Mouse (Mus musculus) heart, embryonic 16.5 days (tissue): ENCODE measurements around the gene Npdc1. TPM values are rescaled to one million over a fixed set of nuclear protein-coding genes. Genes with fewer than 3 reads are reported as not detected.

Source experiments
- ATAC-seq: fragments of 200-750 bp; cut with Nextera tagmentation; replicated peaks from 2 replicates; pipeline ENCODE4 v1.8.0; 2017; ENCODE audit warnings: moderate number of reproducible peaks; ENCODE audit not compliant: insufficient read depth, low FRiP score; ENCODE audit errors: extremely low read depth
- H3K27ac ChIP-seq: fragments of 300-500 bp; sonication (generic); 2 replicates; pipeline ENCODE4 v1.5.1; 2014; ENCODE audit warnings: mild to moderate bottlenecking, low read length, control low read depth, moderate library complexity
- H3K27me3 ChIP-seq: fragments of 300-500 bp; sonication (generic); 2 replicates; pipeline ENCODE4 v1.6.1; 2014; ENCODE audit warnings: low read length, mixed read lengths; ENCODE audit not compliant: control insufficient read depth, insufficient read depth
- H3K36me3 ChIP-seq: fragments of 300-500 bp; sonication (generic); 2 replicates; pipeline ENCODE4 v1.6.1; 2014; ENCODE audit not compliant: control insufficient read depth, insufficient read depth
- H3K4me1 ChIP-seq: fragments of 300-500 bp; sonication (generic); 2 replicates; pipeline ENCODE4 v1.6.1; 2014; ENCODE audit warnings: low read length, mixed read lengths; ENCODE audit not compliant: control insufficient read depth, insufficient read depth
- H3K4me2 ChIP-seq: fragments of 300-500 bp; sonication (generic); 2 replicates; pipeline ENCODE4 v1.6.1; 2014; ENCODE audit warnings: low read depth, mild to moderate bottlenecking, control low read depth, low read length
- H3K4me3 ChIP-seq: fragments of 300-500 bp; sonication (generic); 2 replicates; pipeline ENCODE4 v1.5.1; 2014; ENCODE audit warnings: mild to moderate bottlenecking, control low read depth, low read length
- H3K9ac ChIP-seq: fragments of 300-500 bp; sonication (generic); 2 replicates; pipeline ENCODE4 v1.6.1; 2014; ENCODE audit warnings: low read length, control low read depth
- H3K9me3 ChIP-seq: fragments of 300-500 bp; sonication (generic); replicated peaks from 2 replicates; pipeline ENCODE4 v1.6.1; 2016; ENCODE audit warnings: low read length; ENCODE audit not compliant: control insufficient read depth
- WGBS: fragments of 180-500 bp; shearing (Covaris S2); extraction: QIAGEN DNeasy Blood & Tissue Kit; methylation state at CpG from one replicate; pipeline ENCODE4 v1.1.7; 2014; 5-methylcytosine and 5-hydroxymethylcytosine counted together
- polyA plus RNA-seq: library from polyadenylated mRNA; unstranded; fragments of >200 nt; fragmentation: Nextera tagmentation; extraction: Ambion mirVana; gene quantifications from 2 replicates; pipeline ENCODE4 v1.2.1, GENCODE M21; 2015

Npdc1 gene
- polyA plus RNA-seq, 1 experiment from 2014 or later: 30.8 TPM

DNA sequence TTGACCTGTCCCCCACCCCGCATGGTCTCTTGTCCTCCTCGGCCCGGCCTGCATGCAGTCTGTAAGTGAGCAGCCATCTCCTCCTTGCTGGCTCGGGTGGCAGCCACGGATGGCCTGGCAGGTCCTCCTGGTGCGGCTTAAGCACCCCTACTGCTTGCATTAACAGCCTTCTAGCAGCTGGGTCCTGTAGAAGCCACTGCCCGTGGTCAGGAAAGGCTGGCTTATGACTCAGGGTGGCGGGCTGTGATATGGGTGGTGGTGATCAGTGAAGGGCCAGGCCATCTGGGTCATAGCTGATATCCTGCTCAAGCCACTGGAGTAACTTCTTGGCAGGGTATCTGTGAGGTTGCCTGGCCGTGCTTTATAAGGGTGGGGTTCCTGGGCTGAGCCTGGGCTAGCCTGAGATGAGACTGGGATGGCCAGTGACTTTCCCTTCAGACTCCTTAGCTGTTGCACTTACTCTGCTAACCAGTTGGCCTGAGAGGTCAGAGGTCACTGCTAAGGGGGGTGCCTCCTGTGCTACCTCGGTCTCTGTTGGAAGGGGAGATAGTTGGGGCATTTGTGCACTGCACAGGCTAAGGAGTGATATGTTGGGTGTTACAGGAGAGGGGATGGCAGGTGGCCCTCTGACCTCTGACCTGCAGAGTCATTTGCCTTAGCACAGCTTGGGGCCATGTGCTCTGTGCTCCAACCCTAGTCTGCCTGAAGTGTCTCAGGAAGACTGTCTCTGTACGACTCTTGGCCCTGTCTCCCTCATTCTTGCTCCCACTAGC lies 33.4 kb downstream of the Npdc1 start:
- no peak overlapping the region for H3K4me2 ChIP-seq
- H3K27ac ChIP-seq: no peak overlapping the region
- ATAC-seq: no peak
- H3K27me3 ChIP-seq: peaks cover 2% of the 10 kb centered on the region; the same call in 1 of the 2 replicates
- WGBS: 74% methylated on average over 11 of the region's 11 CpGs
- no peaks in the 10 kb centered on the region for H3K9me3 ChIP-seq
- 0 out of 2 replicates have a peak, but pooled peaks cover 6% of the 10 kb centered on the region for H3K4me1 ChIP-seq
- H3K9ac ChIP-seq: no peak overlapping the region
- no peak overlapping the region for H3K4me3 ChIP-seq
- H3K36me3 ChIP-seq: no peaks in the 10 kb centered on the region

DNA sequence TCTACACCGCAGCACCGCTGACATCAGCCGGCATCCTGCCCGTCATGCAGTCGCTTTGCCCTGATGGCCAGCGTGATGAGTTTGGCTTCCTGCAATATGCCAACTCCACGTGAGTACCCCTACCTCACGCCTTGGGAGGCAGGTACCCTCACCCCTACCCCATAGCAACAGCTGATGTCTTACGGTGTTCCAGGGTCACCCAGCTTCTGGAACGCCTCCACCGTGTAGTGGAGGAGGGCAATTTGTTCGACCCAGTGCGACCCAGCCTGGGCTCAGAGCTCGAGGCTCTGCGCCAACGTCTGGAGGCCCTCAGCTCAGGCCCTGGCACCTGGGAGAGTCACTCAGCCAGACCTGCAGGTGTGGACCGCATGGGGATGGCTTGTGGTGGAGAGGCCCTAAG lies 34.0 kb downstream of the Npdc1 start:
- H3K36me3 ChIP-seq: no peaks in the 10 kb centered on the region

DNA sequence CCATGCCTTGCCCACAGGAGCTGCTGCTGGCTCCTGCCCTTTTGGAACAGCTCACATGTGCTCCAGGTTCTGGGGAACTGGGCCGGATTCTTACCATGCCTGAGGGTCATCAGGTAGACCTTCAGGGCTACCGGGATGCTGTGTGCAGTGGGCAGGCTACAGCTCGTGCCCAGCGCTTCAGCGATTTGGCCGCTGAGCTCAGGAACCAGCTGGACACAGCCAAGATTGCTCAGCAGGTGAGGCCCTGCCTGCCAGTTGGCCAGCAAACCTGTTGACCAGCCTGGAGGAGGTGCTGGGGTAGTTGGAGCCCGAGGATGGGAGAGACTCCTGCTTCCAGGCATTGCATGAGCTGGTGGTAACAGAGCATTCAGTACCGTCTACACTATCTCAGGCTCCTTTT lies 35.1 kb downstream of the Npdc1 start:
- Histone ChIP-seq H3K4me3 (no peak overlapping the region), H3K9ac (no peak overlapping the region), H3K4me1 (0 out of 2 replicates have a peak, but pooled peaks cover 3% of the 10 kb centered on the region), H3K36me3 (peaks cover 5% of the 10 kb centered on the region; the same call in 1 of the 2 replicates), H3K4me2 (no peak overlapping the region), H3K27ac (no peak overlapping the region), H3K9me3 (no peaks in the 10 kb centered on the region), H3K27me3 (peaks cover 2% of the 10 kb centered on the region; the same call in 1 of the 2 replicates)
- WGBS: 81% methylated on average over 8 of the region's 8 CpGs
- ATAC-seq: no peak

More for the DNA sequence above, 34.0 kb downstream of the Npdc1 start:
- ATAC-seq: no peak
- 87% methylated on average over 17 of the region's 17 CpGs for WGBS
- no peaks in the 10 kb centered on the region for H3K9me3 ChIP-seq
- H3K27me3 ChIP-seq: peaks cover 2% of the 10 kb centered on the region; the same call in 1 of the 2 replicates
- 0 out of 2 replicates have a peak, but pooled peaks cover 5% of the 10 kb centered on the region for H3K4me1 ChIP-seq
- H3K9ac ChIP-seq: no peak overlapping the region
- H3K4me3 ChIP-seq: no peak overlapping the region
- H3K4me2 ChIP-seq: no peak overlapping the region
- no peak overlapping the region for H3K27ac ChIP-seq

DNA sequence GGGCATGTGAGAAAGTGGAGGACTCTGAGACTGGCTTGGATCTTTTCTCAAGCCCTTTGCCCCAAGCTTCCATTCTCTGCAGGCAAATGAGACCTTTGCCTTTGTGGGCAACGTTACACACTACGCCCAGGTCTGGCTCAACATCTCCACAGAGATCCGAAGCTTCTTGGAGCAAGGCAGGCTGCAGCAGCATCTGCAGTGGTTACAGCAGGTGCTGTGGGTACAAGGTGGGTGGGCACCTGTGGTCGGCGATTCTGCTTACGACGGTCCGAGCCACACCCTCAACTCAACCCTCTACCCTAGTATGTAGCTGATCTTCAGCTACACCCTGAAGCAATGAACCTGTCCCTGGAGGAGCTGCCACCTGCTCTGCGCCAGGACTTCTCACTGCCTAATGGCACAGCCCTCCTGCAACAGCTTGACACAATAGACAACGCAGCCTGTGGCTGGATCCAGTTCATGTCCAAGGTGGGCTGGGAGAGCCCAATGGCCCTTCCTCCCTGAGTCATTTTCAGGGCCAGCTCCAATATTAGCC lies 37.2 kb downstream of the Npdc1 start:
- Histone ChIP-seq H3K4me2 (no peak overlapping the region), H3K9me3 (no peaks in the 10 kb centered on the region), H3K36me3 (peaks cover 6% of the 10 kb centered on the region; the same call in 1 of the 2 replicates), H3K27me3 (no peaks in the 10 kb centered on the region), H3K27ac (no peak overlapping the region), H3K9ac (no peak overlapping the region), H3K4me1 (no peaks in the 10 kb centered on the region), H3K4me3 (no peak overlapping the region)
- ATAC-seq: no peak
- WGBS: 91% methylated on average over 10 of the region's 10 CpGs

DNA sequence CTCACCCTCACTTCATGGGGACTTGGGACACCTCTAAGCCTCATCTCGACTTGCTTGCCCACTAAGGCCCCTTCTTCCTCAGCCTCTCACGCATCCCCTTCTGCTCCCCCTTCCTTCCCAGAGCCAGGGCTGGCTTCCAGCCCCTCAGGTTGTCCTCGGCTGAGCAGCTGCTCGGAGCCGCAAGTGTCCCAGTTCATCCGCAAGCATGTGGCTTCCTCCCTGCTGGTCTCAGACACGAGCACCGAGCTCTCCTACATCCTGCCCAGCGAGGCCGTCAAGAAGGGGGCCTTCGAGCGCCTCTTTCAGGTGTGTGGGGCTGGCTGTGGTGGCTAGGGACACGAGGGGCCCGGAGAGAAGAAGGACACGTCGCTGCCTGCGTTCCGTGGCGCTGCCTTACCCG lies 41.9 kb downstream of the Npdc1 start:
- no peak overlapping the region for H3K27ac ChIP-seq
- peaks cover 8% of the 10 kb centered on the region; the same call in 1 of the 2 replicates for H3K36me3 ChIP-seq
- H3K4me1 ChIP-seq: no peaks in the 10 kb centered on the region
- H3K27me3 ChIP-seq: no peaks in the 10 kb centered on the region
- H3K9me3 ChIP-seq: no peaks in the 10 kb centered on the region
- no peak for ATAC-seq
- no peak overlapping the region for H3K9ac ChIP-seq
- H3K4me3 ChIP-seq: no peak overlapping the region
- WGBS: 81% methylated on average over 20 of the region's 20 CpGs
- no peak overlapping the region for H3K4me2 ChIP-seq

DNA sequence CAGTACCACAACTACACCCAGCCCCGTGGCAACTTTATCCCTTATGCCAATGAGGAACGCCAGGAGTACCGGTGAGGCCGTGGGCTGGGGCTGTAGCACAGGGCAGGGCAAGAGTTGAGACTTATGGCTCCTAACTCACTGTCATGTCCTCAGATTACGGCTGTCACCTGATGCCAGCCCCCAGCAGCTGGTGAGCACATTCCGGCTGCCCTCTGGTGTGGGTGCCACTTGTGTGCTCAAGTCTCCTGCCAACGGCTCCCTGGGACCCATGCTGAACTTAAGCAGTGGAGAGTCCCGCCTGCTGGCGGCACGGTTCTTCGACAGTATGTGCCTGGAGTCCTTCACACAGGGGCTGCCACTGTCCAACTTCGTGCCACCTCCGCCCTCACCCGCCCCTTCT lies 43.5 kb downstream of the Npdc1 start:
- H3K4me1 ChIP-seq: no peaks in the 10 kb centered on the region
- no peak overlapping the region for H3K9ac ChIP-seq
- ATAC-seq: no peak
- WGBS: 85% methylated on average over 14 of the region's 14 CpGs
- H3K4me3 ChIP-seq: no peak overlapping the region
- H3K4me2 ChIP-seq: no peak overlapping the region
- no peak overlapping the region for H3K27ac ChIP-seq
- no peaks in the 10 kb centered on the region for H3K9me3 ChIP-seq
- H3K36me3 ChIP-seq: peaks cover 8% of the 10 kb centered on the region; the same call in 1 of the 2 replicates
- H3K27me3 ChIP-seq: no peaks in the 10 kb centered on the region

DNA sequence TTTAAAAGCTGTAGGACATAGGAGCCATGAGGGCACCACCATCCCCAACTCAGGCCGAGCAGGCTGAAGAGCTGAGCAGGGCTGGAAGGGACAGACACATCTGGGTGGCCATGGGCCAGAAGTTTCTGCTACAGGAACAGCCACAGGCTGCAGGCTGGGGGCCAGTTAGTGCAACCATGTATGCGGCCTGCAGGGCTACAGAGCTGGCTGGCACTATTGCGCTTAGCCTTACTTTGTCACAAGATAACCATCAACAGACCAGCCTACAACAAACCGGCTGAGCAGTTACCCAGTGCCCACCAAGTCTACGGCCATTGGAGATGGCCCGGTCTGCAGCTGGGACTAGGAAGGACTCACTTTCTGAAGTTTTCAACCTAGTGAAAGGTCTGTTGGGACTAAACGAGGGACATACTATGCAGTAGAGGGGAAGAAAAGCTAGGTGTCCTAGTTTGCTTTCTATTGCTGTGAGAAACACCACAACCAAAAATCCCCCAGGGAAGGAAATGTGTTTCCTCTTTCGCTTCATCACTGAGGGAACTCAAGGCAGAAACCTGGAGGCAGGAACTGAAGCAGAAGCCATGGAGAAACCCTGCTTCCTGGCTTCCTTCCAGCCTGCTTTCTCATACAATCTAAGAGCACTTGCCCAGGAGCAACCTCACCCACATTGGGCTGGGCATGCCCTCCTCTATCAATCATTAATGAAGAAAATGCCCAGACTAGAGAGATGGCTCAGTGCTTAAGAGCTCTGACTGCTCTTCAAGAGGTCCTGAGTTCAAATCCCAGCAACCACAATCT lies 51.9 kb downstream of the Npdc1 start:
- no peaks in the 10 kb centered on the region for H3K9me3 ChIP-seq
- H3K9ac ChIP-seq: no peak overlapping the region
- no peak overlapping the region for H3K27ac ChIP-seq
- no peaks in the 10 kb centered on the region for H3K27me3 ChIP-seq
- no peak for ATAC-seq
- H3K4me3 ChIP-seq: no peak overlapping the region
- WGBS: 78% methylated on average over 8 of the region's 8 CpGs
- H3K4me2 ChIP-seq: no peak overlapping the region
- H3K4me1 ChIP-seq: 0 out of 2 replicates have a peak, but pooled peaks cover 2% of the 10 kb centered on the region
- no peaks in the 10 kb centered on the region for H3K36me3 ChIP-seq

DNA sequence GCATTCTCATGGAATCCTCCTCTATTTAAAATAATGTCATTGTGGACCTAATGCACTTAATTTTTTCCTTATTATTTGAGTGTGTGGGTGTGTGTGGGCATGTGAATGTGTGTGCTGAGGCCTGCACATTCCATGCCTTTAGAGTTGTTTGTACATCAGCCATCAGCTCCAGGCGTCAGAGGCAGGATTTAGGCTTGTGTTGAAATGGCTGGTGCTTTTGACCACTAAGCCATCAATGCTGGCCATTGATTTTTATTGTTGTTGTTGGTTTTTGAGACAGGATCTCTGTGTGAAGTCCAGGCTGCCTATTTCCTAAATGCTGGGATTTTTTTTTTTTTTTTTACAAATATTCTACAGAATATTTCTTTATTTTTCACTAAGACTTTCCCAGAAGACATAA lies 53.8 kb downstream of the Npdc1 start:
- H3K36me3 ChIP-seq: no peaks in the 10 kb centered on the region; the same call in 1 of the 2 replicates
- no peak overlapping the region for H3K4me3 ChIP-seq
- ATAC-seq: no peak
- H3K27ac ChIP-seq: no peak overlapping the region
- H3K4me2 ChIP-seq: no peak overlapping the region
- H3K4me1 ChIP-seq: 0 out of 2 replicates have a peak, but pooled peaks cover 4% of the 10 kb centered on the region
- 56% methylated on average over 1 of the region's 1 CpGs for WGBS
- H3K9me3 ChIP-seq: no peaks in the 10 kb centered on the region
- no peaks in the 10 kb centered on the region for H3K27me3 ChIP-seq
- H3K9ac ChIP-seq: no peak overlapping the region
